Mouse (Mus musculus): Measurements from ENCODE around the gene Pola2.

Gene Pola2

GRCm38 (mm10) chr19:5893282-5894001 is 70.6 kb downstream of the Pola2 start:
- no peak for DNase-seq

DNA sequence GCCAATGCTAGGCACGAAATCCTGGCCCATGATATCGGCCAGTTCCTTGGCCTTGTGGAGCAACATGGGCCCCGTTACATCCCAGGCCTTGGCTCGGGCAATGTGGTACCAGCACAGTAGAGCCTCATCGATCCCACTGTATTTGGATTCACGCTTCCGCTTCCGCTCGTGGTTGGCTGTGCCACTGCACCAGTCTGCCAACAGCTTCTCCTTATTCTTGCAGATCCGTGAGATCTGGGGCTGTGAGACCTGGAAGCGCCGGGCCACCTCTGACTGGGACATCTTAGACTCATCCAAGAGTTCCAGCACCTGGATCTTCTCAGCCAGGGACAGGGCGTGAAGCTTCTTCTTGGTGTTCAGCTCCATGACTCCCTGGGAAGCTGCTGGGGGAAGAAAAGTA is 71.3 kb downstream of the Pola2 start:
- DNase-seq, result no peak

- DNase-seq, result no peak
Observed at GRCm38 (mm10) chr19:5892262-5892661, 71.7 kb downstream of the Pola2 start.

- no peak for DNase-seq
Observed at GRCm38 (mm10) chr19:5891521-5892258, 72.3 kb downstream of the Pola2 start.
